Mouse (Mus musculus) kidney, adult 2 months (tissue): Measurements from ENCODE around the gene Mov10l1.

Source experiments
- CTCF ChIP-seq: fragments of 200-500 bp; conservative IDR thresholded peaks from 2 replicates; pipeline ENCODE4 v1.5.1; 2011; ENCODE audit warnings: low read depth, mild to moderate bottlenecking, control low read depth, low read length, moderate library complexity, mixed read lengths; ENCODE audit not compliant: insufficient read depth, insufficient read length
- POLR2A ChIP-seq: fragments of 200-500 bp; IDR thresholded peaks from one replicate; pipeline ENCODE4 v1.6.1; 2011; ENCODE audit warnings: low read depth, low read length, control low read depth

DNA sequence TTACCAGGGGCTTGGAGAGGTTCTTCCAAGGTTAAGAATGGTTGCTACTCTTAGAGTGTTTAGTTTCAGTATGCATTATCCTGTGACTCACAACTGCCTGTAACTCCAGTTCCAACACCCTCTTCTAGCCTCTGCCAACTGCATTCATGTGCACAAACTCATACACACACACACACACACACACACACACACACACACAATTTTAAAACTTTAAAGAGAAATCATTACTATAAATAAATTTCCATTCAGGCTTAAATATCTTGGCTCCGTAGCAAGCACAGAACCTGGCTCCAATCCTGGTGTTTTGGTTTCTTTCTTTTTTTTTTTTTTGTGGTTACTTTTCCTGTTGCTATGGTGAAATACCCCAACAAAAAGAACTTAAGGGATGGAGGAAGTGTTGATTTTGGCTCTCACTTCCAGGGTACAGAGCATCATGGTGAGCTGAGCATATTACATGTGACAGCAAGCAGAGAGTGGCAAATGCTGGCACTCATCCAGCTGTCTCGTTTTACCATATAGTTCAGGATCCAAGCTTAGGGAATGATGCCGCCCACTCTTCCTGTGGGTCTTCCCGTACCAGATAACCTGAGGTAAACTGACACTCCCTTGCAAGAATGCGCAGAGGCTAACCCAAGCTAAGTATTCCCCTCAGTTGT, 38.7 kb upstream of the Mov10l1 start:
- TF ChIP-seq POLR2A = no peak
- TF ChIP-seq CTCF = no peak
